Mouse (Mus musculus) brain, embryonic 14.5 days (tissue): ENCODE results near the gene Ccdc87.

Experiments used
- CTCF ChIP-seq: fragments of 200-500 bp; IDR thresholded peaks from 2 replicates; pipeline ENCODE4 v1.5.1; 2012; ENCODE audit warnings: inconsistent platforms, mild to moderate bottlenecking, moderate library complexity, borderline replicate concordance; ENCODE audit not compliant: insufficient read depth, insufficient read length; ENCODE audit errors: extremely low read depth
- POLR2A ChIP-seq: fragments of 200-500 bp; IDR thresholded peaks from 2 replicates; pipeline ENCODE4 v1.6.1; 2012; ENCODE audit warnings: mild to moderate bottlenecking, inconsistent platforms, borderline replicate concordance; ENCODE audit not compliant: poor library complexity, insufficient read depth, insufficient read length, severe bottlenecking; ENCODE audit errors: extremely low read depth

DNA sequence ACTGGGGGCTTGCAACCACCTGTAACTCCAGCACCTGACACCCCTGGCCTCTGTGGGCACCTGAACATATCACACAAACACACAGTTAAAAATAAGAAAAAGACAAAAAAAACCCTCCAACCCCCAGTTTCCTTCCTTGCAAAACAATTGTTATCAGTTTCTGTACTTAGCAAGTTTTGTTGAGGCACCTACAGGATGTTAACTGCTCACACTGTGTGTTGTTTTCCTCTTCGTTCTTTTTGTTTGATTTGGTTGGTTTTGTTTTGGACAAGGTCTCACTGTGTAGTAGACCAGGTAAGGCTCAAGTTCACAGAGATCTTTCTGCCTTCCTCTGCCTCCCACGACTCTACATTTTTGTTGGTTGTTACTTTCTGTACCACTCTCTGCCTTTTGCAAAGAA is 3.4 kb downstream of the Ccdc87 start:
- TF ChIP-seq CTCF (no peak), POLR2A (no peak)
